Mouse (Mus musculus): ENCODE data around the gene Synpo2l.
A peak's percentile ranks its signal among the peaks of the same experiment; 100 is the strongest.

Gene Synpo2l

GRCm38 (mm10) chr14:20682498-20682897 lies 14.3 kb upstream of the Synpo2l start:
- no peak for DNase-seq (ENCODE audit: inconsistent age in 2 of 2, low spot score in 1 of 2)

- no peak for DNase-seq (ENCODE audit: inconsistent age in 2 of 2, low spot score in 1 of 2)
These were observed 13.6 kb upstream of the Synpo2l start for GRCm38 (mm10) chr14:20681742-20682141.

- no peak for DNase-seq (ENCODE audit: inconsistent age in 2 of 2, low spot score in 1 of 2)
These were observed 9.8 kb upstream of the Synpo2l start for GRCm38 (mm10) chr14:20677906-20678305.

GRCm38 (mm10) chr14:20674064-20674833 lies 6.1 kb upstream of the Synpo2l start, which contains the start of gene Sec24c:
TSS of gene Sec24c (plus strand) at chr14:20674308.
- DNase-seq (ENCODE audit: inconsistent age in 2 of 2, low spot score in 1 of 2), result peak; percentile 98

GRCm38 (mm10) chr14:20673735-20674063 lies 5.5 kb upstream of the Synpo2l start:
- DNase-seq (ENCODE audit: inconsistent age in 2 of 2, low spot score in 1 of 2), result peak in 1 of 2 experiments; percentile 63

GRCm38 (mm10) chr14:20672990-20673389 lies 4.8 kb upstream of the Synpo2l start:
- DNase-seq (ENCODE audit: inconsistent age in 2 of 2, low spot score in 1 of 2), result peak in 1 of 2 experiments; percentile 64

GRCm38 (mm10) chr14:20667469-20667868 lies 685 bp downstream of the Synpo2l start:
- DNase-seq (ENCODE audit: inconsistent age in 2 of 2, low spot score in 1 of 2), result no peak

GRCm38 (mm10) chr14:20664436-20664835 lies 3.7 kb downstream of the Synpo2l start:
- DNase-seq (ENCODE audit: inconsistent age in 2 of 2, low spot score in 1 of 2), result no peak

GRCm38 (mm10) chr14:20663601-20664000 lies 4.6 kb downstream of the Synpo2l start:
- no peak for DNase-seq (ENCODE audit: inconsistent age in 2 of 2, low spot score in 1 of 2)

- no peak for DNase-seq (ENCODE audit: inconsistent age in 2 of 2, low spot score in 1 of 2)
These were observed 5.4 kb downstream of the Synpo2l start for GRCm38 (mm10) chr14:20662740-20663139.

- DNase-seq (ENCODE audit: inconsistent age in 2 of 2, low spot score in 1 of 2), result no peak
These were observed 6.4 kb downstream of the Synpo2l start for GRCm38 (mm10) chr14:20661661-20662331.

- peak; percentile 93 to 98 for DNase-seq (ENCODE audit: inconsistent age in 2 of 2, low spot score in 1 of 2)
These were observed 7.1 kb downstream of the Synpo2l start for GRCm38 (mm10) chr14:20660827-20661660.

GRCm38 (mm10) chr14:20659687-20660086 lies 8.5 kb downstream of the Synpo2l start:
- DNase-seq (ENCODE audit: inconsistent age in 2 of 2, low spot score in 1 of 2), result no peak

GRCm38 (mm10) chr14:20658902-20659301 lies 9.3 kb downstream of the Synpo2l start:
- no peak for DNase-seq (ENCODE audit: inconsistent age in 2 of 2, low spot score in 1 of 2)

- DNase-seq (ENCODE audit: inconsistent age in 2 of 2, low spot score in 1 of 2), result peak in 1 of 2 experiments; percentile 82
These were observed 9.8 kb downstream of the Synpo2l start for GRCm38 (mm10) chr14:20658326-20658725.

- no peak for DNase-seq (ENCODE audit: inconsistent age in 2 of 2, low spot score in 1 of 2)
These were observed 11.8 kb downstream of the Synpo2l start, which contains the start of gene Myoz1 for GRCm38 (mm10) chr14:20656361-20656760. TSS of gene Myoz1 (minus strand) at chr14:20656540.

GRCm38 (mm10) chr14:20655731-20656130 lies 12.4 kb downstream of the Synpo2l start:
- DNase-seq (ENCODE audit: inconsistent age in 2 of 2, low spot score in 1 of 2), result no peak

- DNase-seq (ENCODE audit: inconsistent age in 2 of 2, low spot score in 1 of 2), result no peak
These were observed 13.3 kb downstream of the Synpo2l start for GRCm38 (mm10) chr14:20654690-20655421.

GRCm38 (mm10) chr14:20651722-20652256 lies 16.4 kb downstream of the Synpo2l start:
- no peak for DNase-seq (ENCODE audit: inconsistent age in 2 of 2, low spot score in 1 of 2)

- DNase-seq (ENCODE audit: inconsistent age in 2 of 2, low spot score in 1 of 2), result no peak
These were observed 17.2 kb downstream of the Synpo2l start for GRCm38 (mm10) chr14:20651000-20651399.

Measured in adrenal gland, adult (tissue).